Mouse (Mus musculus): ENCODE measurements around the gene Bsn.
A peak's percentile ranks its signal among the peaks of the same experiment; 100 is the strongest.

Bsn gene

DNA sequence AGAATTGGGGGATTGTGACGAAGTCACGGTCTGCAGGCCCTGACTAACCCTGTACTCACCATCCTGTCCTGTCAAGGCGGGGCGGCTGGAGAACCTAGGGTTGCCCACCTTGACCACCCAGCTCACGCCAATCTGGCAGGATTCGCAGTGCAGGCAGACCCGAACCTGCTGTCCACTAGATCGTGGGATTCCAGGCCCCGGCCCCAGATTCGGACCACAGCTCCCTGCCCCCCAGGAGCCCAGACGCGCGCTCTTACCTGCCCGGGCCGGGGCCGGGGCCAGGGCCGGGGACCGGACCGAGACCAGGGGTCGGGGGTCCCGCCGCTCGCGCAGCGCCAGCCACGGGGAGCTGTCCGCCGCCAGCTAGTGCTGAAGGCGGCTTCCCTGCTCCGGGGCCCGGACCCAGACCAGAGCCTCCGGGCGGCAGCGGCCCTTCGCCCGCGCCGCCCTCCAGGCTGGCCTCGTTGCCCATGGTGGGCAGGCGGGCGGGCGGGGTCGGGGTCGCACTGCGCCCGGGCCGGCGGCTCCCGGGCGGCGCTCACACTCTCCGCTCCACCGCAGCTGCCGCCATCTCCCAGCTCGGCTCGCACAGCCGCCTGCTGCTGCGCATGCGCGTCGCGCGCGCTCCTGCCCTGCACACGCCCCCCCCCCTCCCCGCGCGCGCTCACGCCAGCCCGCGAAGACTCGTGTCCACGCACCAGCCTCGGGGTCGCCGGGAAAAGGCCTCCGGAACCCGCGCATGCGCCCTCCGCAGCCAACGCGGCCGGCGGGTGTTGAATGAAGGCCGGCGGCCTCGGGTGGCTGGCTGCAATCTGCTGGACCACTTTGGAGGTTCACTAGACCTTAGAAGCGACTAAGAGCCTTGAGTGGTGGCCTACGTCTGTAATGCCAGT is at the start of gene Bsn:
Gene Bsn (minus strand): TSS at position 598 of the 893 bp plus-strand sequence.
- DNase-seq: peak in 1 of 2 experiments; percentile 40

DNA sequence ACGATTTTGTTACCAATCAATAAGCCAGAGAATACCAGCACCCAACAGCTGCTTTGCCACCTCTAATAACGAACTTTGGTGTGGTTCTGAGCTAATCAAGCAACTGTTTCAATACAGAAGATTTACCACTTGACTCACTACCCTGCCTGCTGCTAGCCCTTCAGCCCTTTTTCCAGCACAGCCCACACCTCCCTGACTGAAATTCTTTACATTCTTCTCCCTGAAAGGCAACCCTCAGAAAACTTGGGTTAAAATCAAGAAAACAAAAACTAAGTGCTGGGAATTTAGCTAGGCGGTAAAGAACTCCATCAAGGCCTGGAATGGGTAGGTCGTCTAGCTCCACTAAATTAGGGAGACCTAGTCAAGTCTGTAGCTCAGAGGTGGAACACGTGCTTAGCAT is 49.8 kb upstream of the Bsn start:
- DNase-seq: no peak

DNA sequence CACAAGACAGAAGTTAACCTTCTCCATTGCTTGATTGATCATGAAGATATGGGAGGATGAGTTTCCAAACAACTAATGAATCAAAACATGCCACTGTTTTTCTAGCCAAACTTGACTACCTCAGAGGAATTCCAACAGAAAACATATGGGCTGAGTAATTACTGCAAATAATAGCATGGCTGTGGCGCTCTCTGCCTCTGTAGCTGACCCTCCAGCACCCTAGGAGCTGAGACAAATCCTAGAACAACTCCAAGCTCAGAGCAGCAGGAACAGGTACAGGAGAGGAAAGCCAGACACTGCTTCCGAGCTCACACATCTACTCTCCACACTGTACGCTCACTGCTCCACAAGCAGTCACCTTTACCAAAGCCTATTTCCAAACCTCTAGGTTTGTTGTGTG is 48.6 kb upstream of the Bsn start:
- DNase-seq: no peak

DNA sequence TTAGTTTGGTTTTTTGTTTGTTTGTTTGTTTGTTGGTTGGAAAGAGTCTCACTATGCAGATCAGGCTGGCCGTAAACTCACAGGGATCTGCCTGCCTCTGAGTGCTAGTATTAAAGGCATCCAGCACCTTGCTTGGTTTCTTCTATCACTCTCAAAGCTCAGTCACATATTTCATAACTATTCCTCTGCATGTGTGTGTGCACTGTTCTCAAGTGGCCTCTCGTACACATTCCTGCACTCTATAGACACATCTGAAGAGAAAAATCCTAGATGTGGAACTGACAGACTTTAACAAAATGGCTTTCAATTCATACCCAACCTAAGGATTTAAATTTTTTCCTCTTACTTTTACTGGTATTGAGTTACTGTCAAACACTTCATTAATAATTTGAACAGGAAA is 48.2 kb upstream of the Bsn start:
- no peak for DNase-seq

- DNase-seq: no peak
These were observed 44.5 kb upstream of the Bsn start for GRCm38 (mm10) chr9:108234682-108235081.

GRCm38 (mm10) chr9:108232908-108233307 is 42.7 kb upstream of the Bsn start:
- no peak for DNase-seq

DNA sequence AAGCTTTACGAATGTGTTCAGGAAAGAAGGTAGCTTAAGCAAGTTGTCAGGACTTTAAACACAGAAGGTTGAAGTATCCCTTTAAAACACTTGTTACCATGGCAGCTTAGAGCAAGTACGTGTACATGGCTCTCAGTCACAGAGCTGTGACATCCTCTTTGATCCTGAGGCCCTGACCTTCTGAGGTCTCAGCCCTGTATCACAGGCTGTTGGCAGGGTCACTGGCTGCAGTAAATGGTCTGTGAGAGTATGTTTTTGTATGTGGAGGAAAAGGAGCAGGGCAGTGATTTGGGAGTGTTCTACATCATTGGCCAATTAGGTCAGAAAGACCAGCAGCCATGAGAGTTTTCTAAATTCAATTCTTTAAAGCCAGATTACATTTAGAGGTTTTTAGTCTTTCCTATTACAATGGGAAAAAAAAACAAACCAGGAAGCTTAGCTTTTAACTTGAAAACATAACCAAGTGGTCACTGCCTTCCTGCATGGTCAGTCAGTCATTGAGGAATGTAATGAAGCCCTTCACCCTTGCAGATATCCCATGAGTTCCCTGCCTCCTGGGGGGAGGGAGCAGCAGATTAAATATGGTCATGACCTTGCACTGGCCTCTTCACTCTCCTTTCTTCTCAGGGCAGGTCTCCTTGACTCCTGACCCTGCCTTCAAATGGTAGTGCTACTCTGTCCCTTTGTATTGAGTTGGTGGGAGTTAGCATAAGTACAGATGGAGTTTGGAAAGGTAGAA is 37.9 kb upstream of the Bsn start:
- DNase-seq: no peak

- DNase-seq: no peak
These were observed 35.0 kb upstream of the Bsn start for GRCm38 (mm10) chr9:108225166-108225565.

DNA sequence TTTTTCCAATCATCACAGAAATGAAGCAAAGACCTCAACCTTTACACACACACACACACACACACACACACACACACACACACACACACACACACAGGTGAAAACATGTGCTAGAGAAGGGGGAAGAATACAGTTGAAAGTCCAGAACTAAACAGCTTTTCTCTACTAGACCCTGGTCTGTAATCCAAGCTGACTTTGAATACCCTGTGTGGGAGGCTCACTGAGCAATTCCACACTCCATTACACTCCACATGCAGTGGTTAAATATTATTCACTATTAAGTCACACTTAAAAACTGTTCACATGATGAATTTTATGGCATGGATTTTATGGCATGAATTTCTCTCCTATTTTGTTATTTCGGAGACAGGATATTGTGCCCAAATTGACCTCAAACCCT is 33.4 kb upstream of the Bsn start:
- DNase-seq: no peak

DNA sequence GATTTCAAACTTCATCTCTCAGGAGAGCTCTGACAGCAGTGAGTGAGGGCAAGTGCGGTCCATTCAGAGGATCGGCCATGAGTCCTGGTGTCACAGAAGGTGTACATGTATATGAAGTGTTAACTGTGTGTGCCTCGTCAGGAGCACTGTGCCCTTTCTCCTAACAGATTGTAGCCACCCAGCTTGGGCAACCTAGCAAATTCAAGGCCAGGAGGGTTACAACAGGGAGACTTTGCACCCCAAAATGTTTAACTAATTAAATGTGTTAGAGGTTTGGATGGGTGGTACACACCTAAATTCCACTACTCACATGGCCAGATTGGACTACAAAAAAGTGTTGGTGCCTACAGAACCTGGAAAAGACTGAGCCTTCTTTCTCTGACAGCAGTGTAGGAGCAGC is 31.4 kb upstream of the Bsn start:
- DNase-seq: no peak

DNA sequence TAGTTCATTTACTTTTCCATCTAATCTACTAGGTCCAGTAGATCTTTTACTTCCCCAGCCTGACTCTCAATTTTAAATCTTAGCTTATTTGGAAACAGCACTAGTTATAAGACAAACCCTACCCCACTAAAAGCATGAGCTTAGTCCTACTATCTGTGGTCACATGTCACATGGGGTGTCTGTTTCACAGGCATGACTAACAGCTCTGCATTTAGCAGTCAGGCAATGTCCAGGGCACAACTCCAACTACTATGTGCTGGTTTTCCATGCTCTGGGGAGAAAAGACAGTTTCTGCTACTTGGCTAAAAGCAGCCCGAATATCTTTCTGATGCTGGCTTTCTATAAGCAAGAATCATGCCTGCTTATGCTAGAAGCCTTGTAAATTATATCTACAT is 30.2 kb upstream of the Bsn start:
- no peak for DNase-seq

DNA sequence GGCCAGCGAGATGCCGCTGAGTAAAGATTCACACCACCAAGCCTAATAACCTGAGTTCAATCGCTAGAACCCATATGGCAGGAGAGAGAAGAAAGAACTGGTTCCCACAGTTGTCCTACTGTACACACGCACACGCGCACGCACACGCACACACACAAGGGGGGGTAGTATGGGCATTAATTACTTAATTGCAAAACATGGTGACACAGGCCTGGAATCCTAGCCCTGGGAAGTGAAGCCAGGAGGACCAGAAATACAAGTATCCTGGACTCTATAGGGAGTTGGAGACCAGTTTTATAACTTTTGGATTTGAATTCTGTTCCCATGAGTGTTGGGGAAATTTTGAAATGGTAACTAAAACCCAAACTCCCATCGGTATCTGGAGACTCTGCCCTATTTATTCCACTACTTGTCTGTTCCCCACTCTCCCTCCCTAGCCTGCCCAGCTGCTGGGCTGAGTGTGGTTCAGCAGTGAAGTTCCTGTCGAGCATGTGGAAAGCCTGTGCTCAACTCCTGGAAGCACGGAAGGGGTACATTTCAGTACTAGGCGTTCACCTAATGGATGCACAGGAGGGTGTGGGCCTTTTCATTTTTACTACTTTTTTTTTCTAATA is 29.7 kb upstream of the Bsn start:
- no peak for DNase-seq

DNA sequence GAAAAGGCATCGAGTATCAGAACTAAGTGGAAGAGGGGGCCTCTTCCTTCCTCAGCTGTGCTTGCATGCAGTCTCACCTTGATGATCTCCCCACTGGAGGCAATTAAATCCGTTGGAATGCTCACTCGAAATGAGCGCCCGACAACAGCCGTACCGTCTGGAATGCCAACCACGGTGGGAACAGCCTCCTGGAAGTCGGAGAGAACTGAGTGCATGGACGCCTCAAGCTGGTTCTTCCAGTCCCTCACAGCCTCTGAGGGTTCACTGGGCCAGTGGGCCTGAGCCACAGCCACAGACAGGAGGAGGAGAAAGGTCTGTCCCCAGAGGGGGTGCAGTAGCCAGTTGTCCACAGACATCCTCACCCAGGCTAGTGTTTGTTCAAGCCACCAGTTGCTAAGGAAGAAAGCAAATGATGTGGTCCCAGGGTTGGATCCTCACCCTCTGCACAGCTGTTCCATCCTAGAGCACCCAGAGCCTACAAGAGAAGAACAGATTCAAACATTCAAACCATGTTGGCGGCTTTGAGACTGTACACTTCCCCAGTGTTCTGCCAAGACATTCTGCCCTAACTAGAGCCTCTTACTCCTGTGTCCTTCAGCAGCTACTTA is 27.9 kb upstream of the Bsn start:
- no peak for DNase-seq

- DNase-seq: peak in 1 of 2 experiments; percentile 21
These were observed 27.2 kb upstream of the Bsn start for GRCm38 (mm10) chr9:108217406-108217805.

DNA sequence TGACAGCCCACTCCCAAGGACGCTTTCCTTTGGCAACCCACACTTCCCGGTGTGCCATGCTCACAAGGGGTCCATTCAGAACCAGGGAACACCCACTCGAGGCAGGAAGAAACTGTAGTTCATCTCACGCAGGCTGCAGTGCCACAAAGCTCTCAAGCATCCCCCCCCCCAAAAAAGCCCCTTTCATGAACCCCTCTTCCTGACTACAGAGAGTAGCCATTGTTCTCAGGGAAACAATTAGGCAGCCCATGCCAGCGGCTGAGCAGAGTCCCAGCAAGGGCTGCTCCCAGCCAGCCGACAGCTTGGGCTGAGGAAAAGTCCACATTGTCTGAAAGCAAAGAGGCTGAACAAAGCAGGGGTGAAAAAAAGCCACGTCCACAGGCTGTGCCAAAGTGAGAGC is 22.9 kb upstream of the Bsn start:
- no peak for DNase-seq

DNA sequence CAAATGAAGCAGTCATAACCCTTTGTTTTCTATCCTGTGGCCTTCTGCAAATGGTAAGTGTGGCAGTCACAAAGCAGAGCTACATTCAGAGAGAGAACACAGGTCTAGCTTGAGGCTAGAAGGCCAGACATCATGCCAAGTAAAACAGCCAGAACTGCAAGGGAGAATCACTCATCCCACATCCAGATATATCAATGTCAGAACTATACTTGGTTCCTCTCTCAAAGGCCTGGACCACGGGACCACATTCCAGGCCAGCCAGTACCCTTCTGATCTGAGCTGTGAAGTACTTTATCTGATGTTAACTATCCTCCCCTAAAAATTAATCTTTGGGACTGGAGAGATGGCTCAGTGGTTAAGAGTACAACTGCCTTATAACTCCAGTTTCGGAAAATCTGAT is 22.2 kb upstream of the Bsn start:
- DNase-seq: no peak

DNA sequence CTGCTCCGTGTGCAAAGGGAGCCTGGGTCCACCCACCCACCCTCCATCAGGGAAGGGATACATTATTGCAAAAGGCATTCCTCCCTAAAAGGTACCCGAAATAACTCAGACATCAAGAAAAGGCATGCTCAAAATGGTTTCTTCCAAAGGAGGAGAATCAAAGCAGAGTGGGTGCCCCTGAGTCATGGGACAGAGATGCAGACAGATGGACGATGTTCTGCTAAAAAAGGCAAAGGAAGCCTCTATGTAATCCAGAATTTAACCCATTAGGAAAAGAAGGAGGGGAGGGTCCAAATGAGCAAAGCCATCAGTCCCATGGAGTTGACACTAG is 15.4 kb upstream of the Bsn start:
- no peak for DNase-seq

GRCm38 (mm10) chr9:108204884-108205570 is 14.8 kb upstream of the Bsn start:
- DNase-seq: no peak

GRCm38 (mm10) chr9:108203015-108203414 is 12.8 kb upstream of the Bsn start:
- peak; percentile 42 to 79 for DNase-seq

DNA sequence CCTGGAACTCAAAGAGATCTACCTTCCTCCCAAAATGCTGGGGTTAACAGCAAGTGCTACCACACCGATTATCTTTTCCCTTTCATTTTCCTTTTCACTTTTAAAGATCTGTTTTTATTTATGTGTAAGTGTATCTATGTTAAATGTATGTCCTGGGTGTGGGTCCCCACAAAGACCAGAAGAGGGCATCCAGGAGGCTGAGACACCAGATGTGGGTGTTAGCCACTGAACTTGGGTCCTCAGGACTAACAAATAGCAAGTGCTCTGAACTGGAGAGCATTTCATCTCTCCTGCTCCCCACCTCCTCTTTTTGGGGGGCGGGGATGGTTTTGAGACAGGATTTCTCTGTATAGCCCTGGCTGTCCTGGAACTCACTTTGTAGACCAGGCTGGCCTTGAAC is 12.0 kb upstream of the Bsn start:
- DNase-seq: no peak

DNA sequence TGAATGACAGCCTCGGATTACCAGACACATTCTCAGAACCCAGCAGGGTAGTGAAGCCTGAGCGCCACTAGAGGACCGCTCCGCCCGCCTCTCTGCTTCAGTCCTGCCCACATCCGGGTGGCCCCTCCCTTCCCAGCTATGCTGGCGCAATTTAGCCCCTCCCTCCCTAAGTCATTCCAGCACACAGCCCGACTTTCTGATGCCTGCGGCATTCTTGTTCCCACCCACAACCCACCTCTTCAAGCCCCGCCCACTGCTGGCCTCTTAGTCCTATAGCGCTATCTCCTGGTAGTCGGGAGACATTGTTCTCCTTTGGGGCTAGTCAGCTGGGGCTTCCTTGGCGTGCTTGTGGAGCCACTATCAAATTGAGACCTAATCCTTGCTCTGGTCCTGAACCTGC is 11.0 kb upstream of the Bsn start:
- DNase-seq: peak; percentile 86 to 87

DNA sequence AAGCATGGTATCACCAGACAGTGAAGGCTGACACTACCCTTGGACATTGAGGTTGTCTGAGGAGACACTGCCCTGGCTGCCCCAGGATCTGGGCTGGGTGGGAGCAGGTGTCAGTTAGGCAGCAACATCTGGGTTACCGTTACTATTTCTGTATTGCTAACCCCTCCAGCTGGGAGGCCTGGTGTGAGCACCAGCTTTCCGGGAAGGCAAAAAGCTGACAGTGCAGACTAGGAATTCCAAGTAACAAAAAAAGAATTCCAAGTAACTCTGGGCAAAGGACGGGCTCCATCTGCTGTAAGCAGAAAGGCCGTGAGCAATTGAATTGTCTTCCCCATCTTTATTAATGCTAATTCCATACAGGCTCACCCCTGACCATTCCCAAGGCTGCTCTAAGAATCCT is 8.4 kb upstream of the Bsn start:
- DNase-seq: no peak
